8 mouse cellular contexts compared by ENCODE assay signal in the genomic region with DNA sequence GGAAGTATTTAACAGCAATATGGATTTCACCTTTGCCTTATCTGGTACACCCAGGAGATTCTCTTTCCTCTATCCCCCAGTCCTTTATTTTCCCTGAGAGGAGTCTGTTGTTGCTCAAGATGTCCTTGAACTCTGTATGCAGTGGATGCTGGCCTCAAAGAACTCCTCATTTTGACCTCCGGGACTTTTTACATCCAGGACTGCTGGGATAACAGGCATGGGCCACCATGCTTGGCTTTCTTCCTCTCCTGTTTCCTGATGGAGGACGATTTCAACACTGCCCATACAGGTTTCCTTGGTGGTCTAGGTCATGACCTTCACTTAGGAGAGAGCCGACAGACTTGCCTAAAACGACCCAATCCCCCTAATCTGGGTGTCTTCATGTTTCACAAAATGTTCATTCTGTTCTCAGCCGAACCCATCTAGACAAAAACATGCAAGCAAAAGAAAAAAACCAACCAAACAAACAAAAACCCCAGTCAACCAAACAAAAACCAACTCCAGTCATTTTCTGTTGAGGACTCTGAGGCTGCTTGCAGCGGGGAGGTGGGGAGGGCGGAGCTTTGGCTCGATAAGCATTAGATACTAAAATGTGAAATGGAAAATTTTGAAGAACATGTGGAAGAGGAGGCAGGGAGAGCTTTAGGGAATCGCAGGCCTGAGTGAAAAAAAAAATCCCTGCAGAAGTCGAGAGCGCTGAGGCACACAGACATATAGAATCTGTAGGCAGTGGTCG. TPM values are rescaled to one million over a fixed set of nuclear protein-coding genes. Genes with fewer than 3 reads are reported as not detected.
DNase-seq lines count a peak whose midpoint lies in the region; ATAC-seq lines count a peak whose summit lies in the region.

No protein-coding gene starts in this region.

- no peak for ATAC-seq in lung, embryonic 16.5 days (ENCODE audit: low read depth)

- H3K27me3 ChIP-seq in lung, embryonic 16.5 days (ENCODE audit: control insufficient read depth, insufficient read depth, low read depth, low read length) = no peaks in the 10 kb centered on the region
- H3K27me3 ChIP-seq in erythroblast, embryonic 14.5 days (ENCODE audit: control insufficient read depth) = no peaks in the 10 kb centered on the region

- peak overlapping the region; percentile 84 for H3K27ac ChIP-seq in lung, embryonic 16.5 days (ENCODE audit: low read length)

- peak overlapping the region; percentile 59 for H3K4me2 ChIP-seq in lung, embryonic 16.5 days (ENCODE audit: low read depth, low read length)

- peaks cover 7% of the 10 kb centered on the region for H3K4me1 ChIP-seq in lung, embryonic 16.5 days (replicated peaks; ENCODE audit: control insufficient read depth, insufficient read depth, low read length)
- peaks cover 35% of the 10 kb centered on the region for H3K4me1 ChIP-seq in erythroblast, embryonic 14.5 days (ENCODE audit: control insufficient read depth)

- H3K36me3 ChIP-seq in lung, embryonic 16.5 days (ENCODE audit: control insufficient read depth, insufficient read depth, low read length) = no peaks in the 10 kb centered on the region
- H3K36me3 ChIP-seq in erythroblast, embryonic 14.5 days (ENCODE audit: control insufficient read depth) = no peaks in the 10 kb centered on the region; the same call in 1 of the 2 replicates

- H3K4me3 ChIP-seq in lung, embryonic 16.5 days (ENCODE audit: low read length) = peak overlapping the region; percentile 55
- H3K4me3 ChIP-seq in erythroblast, embryonic 14.5 days (replicated peaks) = peak overlapping the region; percentile 96

- no peak for DNase-seq in lung, adult 18-20 months
- DNase-seq in adrenal gland, postnatal 10 days = peak; percentile 64
- DNase-seq in hindlimb bud, embryonic 11.5 days (ENCODE audit: extremely low spot score, low read depth, low spot score) = peak; percentile 8
- peak; percentile 46 for DNase-seq in lung, postnatal 36 days
- DNase-seq in Muller cell, postnatal 12 days (ENCODE audit: inconsistent ontology term) = no peak
- no peak for DNase-seq in left cerebral cortex, adult 11 months (ENCODE audit: low spot score)

- peak overlapping the region; percentile 68 for H3K9ac ChIP-seq in lung, embryonic 16.5 days (ENCODE audit: low read length)

- WGBS in lung, embryonic 16.5 days = 9% methylated on average over 12 of the region's 12 CpGs

- H3K9me3 ChIP-seq in lung, embryonic 16.5 days (ENCODE audit: control insufficient read depth, low read length) = no peaks in the 10 kb centered on the region
- no peaks in the 10 kb centered on the region for H3K9me3 ChIP-seq in erythroblast, embryonic 14.5 days (ENCODE audit: control insufficient read depth, low read length)

RNA-seq across cellular contexts. Expression of a gene that starts 1.0 kb away (rescaled TPM):
- 38.8 and 42.5 TPM in 2 replicates for polyA plus RNA-seq in lung, embryonic 16.5 days (2015; fragmentation: Nextera tagmentation; extraction: Ambion mirVana)
- 10 to 100 TPM; 49.0 to 55.3 TPM for total RNA-seq in adrenal gland, postnatal 10 days (2021)
- polyA plus RNA-seq in erythroblast, embryonic 14.5 days (2012) = 0.70 and 1.3 TPM in 2 replicates

RNA-seq across cellular contexts. Expression of a gene that starts 49.4 kb away (rescaled TPM):
- 16.2 and 17.6 TPM in 2 replicates for polyA plus RNA-seq in lung, embryonic 16.5 days (2015; fragmentation: Nextera tagmentation; extraction: Ambion mirVana)
- total RNA-seq in adrenal gland, postnatal 10 days (2021) = 10 to 100 TPM in 1 of 2 experiments, 1 to 10 TPM in 1; 9.6 to 16.8 TPM
- 0.03 and 0.11 TPM in 2 replicates for polyA plus RNA-seq in erythroblast, embryonic 14.5 days (2012)

RNA-seq across cellular contexts. Expression of a gene that starts 52.9 kb away (rescaled TPM):
- 1.3 and 2.3 TPM in 2 replicates for polyA plus RNA-seq in lung, embryonic 16.5 days (2015; fragmentation: Nextera tagmentation; extraction: Ambion mirVana)
- total RNA-seq in adrenal gland, postnatal 10 days (2021) = under 1 TPM in 1 of 2 experiments, not detected in 1; 0.64 TPM
- not detected in 2 replicates for polyA plus RNA-seq in erythroblast, embryonic 14.5 days (2012)

Comparison
In these comparisons a context has a peak if more than half of its experiments do, and no peak if none do; other contexts are left out.
1. DNase-seq: peak in adrenal gland, postnatal 10 days (single experiment), hindlimb bud, embryonic 11.5 days (single experiment) and lung, postnatal 36 days (single experiment); none in lung, adult 18-20 months (0 of 2), Muller cell, postnatal 12 days (single experiment) and left cerebral cortex, adult 11 months (single experiment).
2. RNA of a gene that starts 1.0 kb away (polyA plus RNA-seq): 38.8 to 42.5 TPM in lung, embryonic 16.5 days; 0.70 to 1.3 TPM in erythroblast, embryonic 14.5 days; every median in the first group is over 10 times any median in the second.
3. RNA of a gene that starts 49.4 kb away (polyA plus RNA-seq): 16.2 to 17.6 TPM in lung, embryonic 16.5 days; 0.03 to 0.11 TPM in erythroblast, embryonic 14.5 days; every median in the first group is over 10 times any median in the second.